Mouse (Mus musculus) limb, embryonic 11.5 days (tissue): ENCODE measurements around the gene Piezo1. TPM values are rescaled to one million over a fixed set of nuclear protein-coding genes. Genes with fewer than 3 reads are reported as not detected.
A peak's percentile ranks its signal among the peaks of the same experiment; 100 is the strongest.

Experiments
- ATAC-seq: fragments of 200-750 bp; cut with Nextera tagmentation; 2 replicates; pipeline ENCODE4 v1.8.0; 2017; ENCODE audit warnings: low read depth; ENCODE audit not compliant: insufficient number of reproducible peaks, low FRiP score, low TSS enrichment
- DNase-seq: peaks from one replicate; pipeline ENCODE4 v3.0.0-alpha.2; 2015; ENCODE audit warnings: low spot score
- H3K27ac ChIP-seq: fragments of 300-500 bp; sonication (generic); replicated peaks from 2 replicates; pipeline ENCODE4 v1.5.1; 2014; ENCODE audit warnings: low read depth, mild to moderate bottlenecking, low read length
- H3K27me3 ChIP-seq: fragments of 300-500 bp; sonication (generic); 2 replicates; pipeline ENCODE4 v1.6.1; 2014; ENCODE audit warnings: mild to moderate bottlenecking, low read length, mixed read lengths; ENCODE audit not compliant: control insufficient read depth, insufficient read depth
- H3K36me3 ChIP-seq: fragments of 300-500 bp; sonication (generic); 2 replicates; pipeline ENCODE4 v1.6.1; 2014; ENCODE audit warnings: mild to moderate bottlenecking, low read length, moderate library complexity, mixed read lengths; ENCODE audit not compliant: control insufficient read depth, insufficient read depth
- H3K4me1 ChIP-seq: fragments of 300-500 bp; sonication (generic); 2 replicates; pipeline ENCODE4 v1.6.1; 2014; ENCODE audit warnings: low read length, mixed read lengths; ENCODE audit not compliant: control insufficient read depth, insufficient read depth
- H3K4me2 ChIP-seq: fragments of 300-500 bp; sonication (generic); 2 replicates; pipeline ENCODE4 v1.6.1; 2014; ENCODE audit warnings: low read depth, mild to moderate bottlenecking, moderate library complexity; ENCODE audit not compliant: severe bottlenecking
- H3K4me3 ChIP-seq: fragments of 300-500 bp; sonication (generic); 2 replicates; pipeline ENCODE4 v1.5.1; 2014; ENCODE audit warnings: low read depth, low read length
- H3K9ac ChIP-seq: fragments of 300-500 bp; sonication (generic); 2 replicates; pipeline ENCODE4 v1.6.1; 2014; ENCODE audit warnings: mild to moderate bottlenecking, low read length
- H3K9me3 ChIP-seq: fragments of 300-500 bp; sonication (generic); 2 replicates; pipeline ENCODE4 v1.6.1; 2016; ENCODE audit warnings: low read length; ENCODE audit not compliant: control insufficient read depth
- WGBS: fragments of 180-500 bp; shearing (Covaris S2); extraction: QIAGEN DNeasy Blood & Tissue Kit; methylation state at CpG from one replicate; pipeline ENCODE4 v1.1.7; 2014; 5-methylcytosine and 5-hydroxymethylcytosine counted together
- polyA plus RNA-seq: library from polyadenylated mRNA; unstranded; fragments of >200 nt; fragmentation: Nextera tagmentation; extraction: Ambion mirVana; gene quantifications from 2 replicates; pipeline ENCODE4 v1.2.1, GENCODE M21; 2014

Gene Piezo1
- polyA plus RNA-seq, 1 experiment from 2014 or later: 7.2 TPM

- no peaks in the 10 kb centered on the region for H3K4me1 ChIP-seq
- no peak overlapping the region for H3K4me3 ChIP-seq
- DNase-seq (no peak), ATAC-seq (no peak)
- 90% methylated on average over 12 of the region's 12 CpGs for WGBS
- H3K4me2 ChIP-seq: no peak overlapping the region
- H3K36me3 ChIP-seq: peaks cover 58% of the 10 kb centered on the region
- H3K9me3 ChIP-seq: no peaks in the 10 kb centered on the region
- no peak overlapping the region for H3K27ac ChIP-seq
- H3K27me3 ChIP-seq: no peaks in the 10 kb centered on the region
- no peak overlapping the region for H3K9ac ChIP-seq
Measured at GRCm38 (mm10) chr8:122484831-122485230, 66.3 kb downstream of the Piezo1 start.

DNA sequence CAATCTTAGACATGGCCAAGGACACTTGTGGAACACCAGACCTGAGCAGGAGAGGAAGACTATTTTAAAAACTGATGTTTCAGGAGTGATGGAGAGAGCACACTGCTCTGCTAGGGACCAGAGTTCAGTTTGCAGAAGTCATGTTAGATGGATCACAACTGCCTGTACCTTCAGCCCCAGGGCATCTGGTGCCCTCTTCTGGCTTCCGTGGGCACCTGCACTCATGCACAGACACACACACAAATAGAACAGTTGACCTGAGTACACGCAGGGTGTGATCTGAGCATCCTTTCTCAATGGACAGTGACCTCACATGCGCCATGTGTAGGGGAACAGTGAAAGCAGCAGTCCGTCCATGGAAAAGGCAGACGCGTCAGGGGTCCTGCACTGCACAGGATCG lies 67.3 kb downstream of the Piezo1 start:
- Histone ChIP-seq H3K36me3 (peaks cover 65% of the 10 kb centered on the region), H3K4me2 (no peak overlapping the region), H3K27me3 (no peaks in the 10 kb centered on the region), H3K4me3 (no peak overlapping the region), H3K9me3 (no peaks in the 10 kb centered on the region), H3K9ac (no peak overlapping the region), H3K4me1 (no peaks in the 10 kb centered on the region), H3K27ac (no peak overlapping the region)
- WGBS: 96% methylated on average over 7 of the region's 7 CpGs
- no peak for ATAC-seq
- DNase-seq: no peak

GRCm38 (mm10) chr8:122482448-122482847 lies 68.7 kb downstream of the Piezo1 start:
- ATAC-seq (no peak), DNase-seq (no peak)
- H3K4me2 ChIP-seq: no peak overlapping the region
- H3K36me3 ChIP-seq: peaks cover 61% of the 10 kb centered on the region
- H3K4me1 ChIP-seq: no peaks in the 10 kb centered on the region
- H3K4me3 ChIP-seq: no peak overlapping the region
- no peaks in the 10 kb centered on the region for H3K9me3 ChIP-seq
- H3K27ac ChIP-seq: no peak overlapping the region
- H3K9ac ChIP-seq: no peak overlapping the region
- no peaks in the 10 kb centered on the region for H3K27me3 ChIP-seq
- WGBS: 95% methylated on average over 8 of the region's 8 CpGs

GRCm38 (mm10) chr8:122475580-122476320 lies 75.4 kb downstream of the Piezo1 start, which contains the start of the genes Rnf166 and Ctu2:
Gene Rnf166, minus strand, starts transcription at chr8:122476064.
Gene Ctu2, plus strand, starts transcription at chr8:122476143.
- DNase-seq (peak; percentile 97), ATAC-seq (peak; percentile 88)
- Histone ChIP-seq H3K4me2 (peak within 1 kb of the TSS; percentile 86), H3K27ac (peak within 1 kb of the TSS; percentile 52; the same call in 1 of the 2 replicates), H3K9ac (peak within 1 kb of the TSS; percentile 89), H3K36me3 (peaks cover 20% of the 10 kb centered on the region), H3K27me3 (no peaks in the 10 kb centered on the region), H3K9me3 (no peaks in the 10 kb centered on the region), H3K4me3 (peak within 1 kb of the TSS; percentile 91), H3K4me1 (peaks cover 9% of the 10 kb centered on the region)
- WGBS: 0% methylated on average over 73 of the region's 103 CpGs

DNA sequence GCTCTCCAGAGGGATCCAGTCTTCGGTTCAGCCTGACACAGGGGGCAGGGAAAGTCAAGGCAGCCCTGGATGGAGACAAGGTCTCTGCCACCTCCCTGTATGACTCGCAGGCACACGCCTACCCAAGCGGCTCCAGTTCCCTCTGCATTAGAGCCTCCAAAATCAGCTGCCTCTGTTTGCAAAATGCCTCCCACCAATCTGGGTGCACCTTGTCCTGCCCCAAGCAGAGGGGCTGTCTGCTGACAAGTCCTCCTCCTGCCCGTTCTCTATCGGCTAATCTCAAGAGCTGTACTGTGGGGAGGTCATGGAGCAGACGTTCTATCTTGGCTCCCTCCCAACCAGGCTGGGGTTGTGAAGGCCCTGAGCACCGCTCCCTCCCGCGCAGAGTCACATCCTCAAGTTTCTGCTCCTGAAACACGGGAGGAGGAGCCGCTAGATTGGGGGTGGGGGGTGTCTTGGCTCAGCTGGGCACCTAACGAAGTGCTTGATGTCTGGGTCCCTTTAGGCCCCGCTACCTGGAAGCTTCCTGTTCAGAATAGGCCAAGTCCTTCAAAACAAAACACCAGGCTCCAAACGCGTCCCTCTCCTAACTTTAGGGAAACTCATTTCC lies 76.1 kb downstream of the Piezo1 start:
- H3K9ac ChIP-seq: peak overlapping the region; percentile 89
- H3K27ac ChIP-seq: no peak overlapping the region
- peaks cover 9% of the 10 kb centered on the region for H3K4me1 ChIP-seq
- ATAC-seq (no peak), DNase-seq (no peak)
- H3K27me3 ChIP-seq: no peaks in the 10 kb centered on the region
- H3K4me3 ChIP-seq: peak overlapping the region; percentile 91
- H3K9me3 ChIP-seq: no peaks in the 10 kb centered on the region
- WGBS: 13% methylated on average over 16 of the region's 16 CpGs
- H3K36me3 ChIP-seq: peaks cover 20% of the 10 kb centered on the region
- H3K4me2 ChIP-seq: peak overlapping the region; percentile 86

DNA sequence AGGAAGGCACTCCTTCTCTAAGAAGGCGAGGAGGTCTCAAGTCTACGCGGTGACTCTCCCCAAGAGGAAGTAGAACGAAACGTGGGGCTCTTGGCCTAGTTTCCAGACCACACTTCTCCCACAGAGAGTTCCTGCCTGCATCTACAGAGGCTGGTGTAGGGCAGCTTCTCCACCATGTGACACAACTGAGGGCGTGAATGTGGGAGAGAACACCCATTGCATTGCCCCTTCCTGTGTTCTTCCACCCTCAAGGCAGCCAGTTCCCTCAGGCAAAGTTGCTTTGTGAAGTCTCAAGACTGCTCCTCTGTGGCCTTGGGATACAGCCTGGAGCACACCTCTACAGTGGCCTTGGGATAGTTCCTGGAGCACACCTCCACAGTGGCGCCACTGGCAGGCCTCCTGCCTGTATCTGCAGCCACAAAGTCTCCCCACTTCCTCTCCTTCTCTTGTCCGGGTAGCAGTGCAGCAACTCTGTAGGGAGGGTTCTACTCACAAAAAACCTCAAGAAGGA lies 77.2 kb downstream of the Piezo1 start:
- no peak overlapping the region for H3K9ac ChIP-seq
- no peak overlapping the region for H3K27ac ChIP-seq
- no peak for ATAC-seq
- H3K4me2 ChIP-seq: no peak overlapping the region
- no peaks in the 10 kb centered on the region for H3K9me3 ChIP-seq
- H3K36me3 ChIP-seq: peaks cover 9% of the 10 kb centered on the region; the same call in 1 of the 2 replicates
- no peak overlapping the region for H3K4me3 ChIP-seq
- no peaks in the 10 kb centered on the region for H3K27me3 ChIP-seq
- 93% methylated on average over 8 of the region's 8 CpGs for WGBS
- H3K4me1 ChIP-seq: peaks cover 9% of the 10 kb centered on the region
- no peak for DNase-seq

DNA sequence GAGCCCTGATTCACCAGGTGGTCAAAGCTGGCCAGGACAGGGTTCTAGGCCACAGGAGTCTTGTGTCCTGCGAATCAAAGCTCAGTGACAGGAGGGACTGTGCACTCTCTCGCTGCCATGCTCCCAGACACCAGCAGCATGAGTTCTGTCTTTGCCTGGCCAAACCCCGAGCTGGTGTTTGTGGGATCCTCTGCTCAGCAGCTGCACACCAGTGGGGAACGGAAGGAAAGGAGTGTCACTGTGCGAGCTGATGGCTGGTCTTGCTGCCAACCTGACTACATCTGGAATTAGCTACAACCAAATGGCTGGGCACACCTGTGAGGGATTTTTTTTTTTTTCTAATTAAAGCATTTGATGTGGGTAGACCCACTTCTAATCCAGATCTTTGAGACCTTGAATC lies 80.4 kb downstream of the Piezo1 start:
- Histone ChIP-seq H3K27me3 (no peaks in the 10 kb centered on the region), H3K4me3 (no peak overlapping the region), H3K36me3 (peaks cover 14% of the 10 kb centered on the region), H3K9me3 (no peaks in the 10 kb centered on the region), H3K9ac (no peak overlapping the region), H3K4me1 (peaks cover 4% of the 10 kb centered on the region; the same call in 1 of the 2 replicates), H3K4me2 (no peak overlapping the region), H3K27ac (no peak overlapping the region)
- 80% methylated on average over 5 of the region's 5 CpGs for WGBS
- DNase-seq (no peak), ATAC-seq (no peak)

GRCm38 (mm10) chr8:122469965-122470364 lies 81.2 kb downstream of the Piezo1 start:
- Histone ChIP-seq H3K4me2 (no peak overlapping the region), H3K4me1 (peaks cover 3% of the 10 kb centered on the region; the same call in 1 of the 2 replicates), H3K27ac (no peak overlapping the region), H3K27me3 (no peaks in the 10 kb centered on the region), H3K36me3 (peaks cover 14% of the 10 kb centered on the region), H3K9ac (no peak overlapping the region), H3K4me3 (no peak overlapping the region), H3K9me3 (no peaks in the 10 kb centered on the region)
- DNase-seq: no peak
- no peak for ATAC-seq
- WGBS: 88% methylated on average over 10 of the region's 10 CpGs
